Mouse (Mus musculus): ENCODE results near the gene Fam243. TPM values are rescaled to one million over a fixed set of nuclear protein-coding genes. Genes with fewer than 3 reads are reported as not detected.
A peak's percentile ranks its signal among the peaks of the same experiment; 100 is the strongest.

The Fam243 gene
- polyA plus RNA-seq, 1 experiment from 2014 or later = not detected

- Histone ChIP-seq H3K9ac (ENCODE audit: low read length) (no peak overlapping the region), H3K4me2 (replicated peaks; ENCODE audit: low read depth) (no peak overlapping the region), H3K9me3 (ENCODE audit: control insufficient read depth, low read length) (no peaks in the 10 kb centered on the region), H3K27ac (replicated peaks) (no peak overlapping the region), H3K4me3 (ENCODE audit: low read depth, low read length) (no peak overlapping the region), H3K36me3 (ENCODE audit: control insufficient read depth, insufficient read depth, low read length) (no peaks in the 10 kb centered on the region), H3K27me3 (ENCODE audit: control insufficient read depth, insufficient read depth, low read length) (no peaks in the 10 kb centered on the region), H3K4me1 (replicated peaks; ENCODE audit: control insufficient read depth, insufficient read depth) (no peaks in the 10 kb centered on the region)
- TF ChIP-seq CTCF (IDR thresholded peaks at IDR 0.05; ENCODE audit: low read depth) = no peak
- TF ChIP-seq EP300 (optimal IDR thresholded peaks at IDR 0.05) = no peak
- ATAC-seq (ENCODE audit: low FRiP score, low TSS enrichment) = no peak
- 43% methylated on average over 12 of the region's 12 CpGs for WGBS
- DNase-seq (ENCODE audit: low spot score) = peak; percentile 31
Measured at GRCm38 (mm10) chr16:92294267-92294970, 26.8 kb downstream of the Fam243 start.

GRCm38 (mm10) chr16:92292101-92292500 is 29.1 kb downstream of the Fam243 start, which contains the start of gene Kcne2:
Kcne2 (plus strand) TSS chr16:92292389.
- H3K27me3 ChIP-seq (ENCODE audit: control insufficient read depth, insufficient read depth, low read length) = no peaks in the 10 kb centered on the region
- no peaks in the 10 kb centered on the region for H3K9me3 ChIP-seq (ENCODE audit: control insufficient read depth, low read length)
- 37% methylated on average over 10 of the region's 10 CpGs for WGBS
- no peak within 1 kb of the TSS for H3K9ac ChIP-seq (ENCODE audit: low read length)
- no peak within 1 kb of the TSS for H3K4me2 ChIP-seq (replicated peaks; ENCODE audit: low read depth)
- no peaks in the 10 kb centered on the region for H3K36me3 ChIP-seq (ENCODE audit: control insufficient read depth, insufficient read depth, low read length)
- peak; percentile 45; the same call in 1 of the 2 replicates for ATAC-seq (ENCODE audit: low FRiP score, low TSS enrichment)
- no peak within 1 kb of the TSS for H3K4me3 ChIP-seq (ENCODE audit: low read depth, low read length)
- peak; percentile 69 for DNase-seq (ENCODE audit: low spot score)
- no peak within 1 kb of the TSS for H3K27ac ChIP-seq (replicated peaks)
- no peak for TF ChIP-seq CTCF (IDR thresholded peaks at IDR 0.05; ENCODE audit: low read depth)
- TF ChIP-seq EP300 (optimal IDR thresholded peaks at IDR 0.05) = no peak
- no peaks in the 10 kb centered on the region for H3K4me1 ChIP-seq (replicated peaks; ENCODE audit: control insufficient read depth, insufficient read depth)

DNA sequence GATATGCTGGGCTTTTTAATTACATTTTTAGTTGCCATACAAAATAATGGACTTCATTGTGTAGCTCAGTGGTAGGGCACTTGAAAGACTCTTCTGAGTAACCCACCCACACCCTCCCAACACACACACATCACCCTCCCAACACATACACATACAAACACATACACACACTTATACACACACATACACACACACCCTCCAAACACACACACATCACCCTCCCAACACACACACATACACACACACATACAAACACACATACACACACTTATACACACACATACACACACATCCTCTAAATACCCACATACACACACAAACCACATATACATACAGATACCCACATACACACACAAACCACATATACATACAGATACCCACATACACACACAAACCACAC is 31.2 kb downstream of the Fam243 start:
- H3K27me3 ChIP-seq (ENCODE audit: control insufficient read depth, insufficient read depth, low read length) = no peaks in the 10 kb centered on the region
- no peak for ATAC-seq (ENCODE audit: low FRiP score, low TSS enrichment)
- no peak for TF ChIP-seq EP300 (optimal IDR thresholded peaks at IDR 0.05)
- no peak for TF ChIP-seq CTCF (IDR thresholded peaks at IDR 0.05; ENCODE audit: low read depth)
- no peak for DNase-seq (ENCODE audit: low spot score)
- no peak overlapping the region for H3K27ac ChIP-seq (replicated peaks)
- no peaks in the 10 kb centered on the region for H3K4me1 ChIP-seq (replicated peaks; ENCODE audit: control insufficient read depth, insufficient read depth)
- H3K9ac ChIP-seq (ENCODE audit: low read length) = no peak overlapping the region
- no peak overlapping the region for H3K4me3 ChIP-seq (ENCODE audit: low read depth, low read length)
- H3K36me3 ChIP-seq (ENCODE audit: control insufficient read depth, insufficient read depth, low read length) = no peaks in the 10 kb centered on the region
- no peak overlapping the region for H3K4me2 ChIP-seq (replicated peaks; ENCODE audit: low read depth)
- H3K9me3 ChIP-seq (ENCODE audit: control insufficient read depth, low read length) = no peaks in the 10 kb centered on the region

DNA sequence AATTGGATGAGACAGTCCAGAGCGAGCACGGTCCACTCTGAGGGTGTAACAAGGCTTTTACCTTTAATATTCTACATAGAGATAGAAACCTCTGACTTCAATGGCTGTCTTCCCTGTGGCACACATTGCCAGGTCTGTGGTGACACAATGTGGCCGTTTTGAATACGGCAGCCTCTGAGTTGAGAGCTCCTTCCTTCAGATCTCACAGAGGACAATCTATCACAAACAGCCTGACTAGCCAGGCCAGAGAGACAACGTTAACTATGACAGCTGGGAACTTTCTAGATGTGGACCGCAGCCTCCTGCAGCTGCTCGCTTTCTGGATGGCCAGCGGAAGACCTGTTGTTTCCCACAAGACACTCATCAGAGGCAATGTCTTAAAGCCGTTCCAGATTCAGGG is 32.5 kb downstream of the Fam243 start:
- Histone ChIP-seq H3K27me3 (ENCODE audit: control insufficient read depth, insufficient read depth, low read length) (no peaks in the 10 kb centered on the region), H3K36me3 (ENCODE audit: control insufficient read depth, insufficient read depth, low read length) (no peaks in the 10 kb centered on the region), H3K9ac (ENCODE audit: low read length) (no peak overlapping the region), H3K4me3 (ENCODE audit: low read depth, low read length) (no peak overlapping the region), H3K9me3 (ENCODE audit: control insufficient read depth, low read length) (no peaks in the 10 kb centered on the region), H3K27ac (replicated peaks) (no peak overlapping the region), H3K4me2 (replicated peaks; ENCODE audit: low read depth) (no peak overlapping the region), H3K4me1 (replicated peaks; ENCODE audit: control insufficient read depth, insufficient read depth) (no peaks in the 10 kb centered on the region)
- WGBS = 61% methylated on average over 9 of the region's 9 CpGs
- TF ChIP-seq EP300 (optimal IDR thresholded peaks at IDR 0.05) (no peak), CTCF (IDR thresholded peaks at IDR 0.05; ENCODE audit: low read depth) (peak; percentile 77)
- ATAC-seq (ENCODE audit: low FRiP score, low TSS enrichment) (peak; percentile 39; the same call in 1 of the 2 replicates), DNase-seq (ENCODE audit: low spot score) (peak; percentile 30)

- 11% methylated on average over 7 of the region's 7 CpGs for WGBS
- no peak for ATAC-seq (ENCODE audit: low FRiP score, low TSS enrichment)
- no peak overlapping the region for H3K4me2 ChIP-seq (replicated peaks; ENCODE audit: low read depth)
Measured at GRCm38 (mm10) chr16:92286609-92287008, 34.6 kb downstream of the Fam243 start.

GRCm38 (mm10) chr16:92285068-92285467 is 36.2 kb downstream of the Fam243 start:
- Histone ChIP-seq H3K4me2 (replicated peaks; ENCODE audit: low read depth) (no peak overlapping the region), H3K9me3 (ENCODE audit: control insufficient read depth, low read length) (no peaks in the 10 kb centered on the region), H3K4me3 (ENCODE audit: low read depth, low read length) (no peak overlapping the region), H3K27ac (replicated peaks) (0 out of 2 replicates have a peak overlapping the region, but pooled peaks have one; percentile 4), H3K4me1 (replicated peaks; ENCODE audit: control insufficient read depth, insufficient read depth) (no peaks in the 10 kb centered on the region), H3K36me3 (ENCODE audit: control insufficient read depth, insufficient read depth, low read length) (no peaks in the 10 kb centered on the region), H3K9ac (ENCODE audit: low read length) (no peak overlapping the region), H3K27me3 (ENCODE audit: control insufficient read depth, insufficient read depth, low read length) (no peaks in the 10 kb centered on the region)
- DNase-seq (ENCODE audit: low spot score) (no peak), ATAC-seq (ENCODE audit: low FRiP score, low TSS enrichment) (no peak; the same call in 1 of the 2 replicates)
- WGBS = 19% methylated on average over 10 of the region's 10 CpGs
- TF ChIP-seq EP300 (optimal IDR thresholded peaks at IDR 0.05) = no peak
- TF ChIP-seq CTCF (IDR thresholded peaks at IDR 0.05; ENCODE audit: low read depth) = 0 out of 2 replicates have a peak, but pooled peaks have one; percentile 2

More at GRCm38 (mm10) chr16:92286609-92287008, 34.6 kb downstream of the Fam243 start:
- no peaks in the 10 kb centered on the region for H3K4me1 ChIP-seq (replicated peaks; ENCODE audit: control insufficient read depth, insufficient read depth)
- no peak overlapping the region for H3K4me3 ChIP-seq (ENCODE audit: low read depth, low read length)
- H3K27me3 ChIP-seq (ENCODE audit: control insufficient read depth, insufficient read depth, low read length) = no peaks in the 10 kb centered on the region
- TF ChIP-seq CTCF (IDR thresholded peaks at IDR 0.05; ENCODE audit: low read depth) (peak; percentile 95), EP300 (optimal IDR thresholded peaks at IDR 0.05) (no peak)
- H3K9ac ChIP-seq (ENCODE audit: low read length) = no peak overlapping the region
- H3K36me3 ChIP-seq (ENCODE audit: control insufficient read depth, insufficient read depth, low read length) = no peaks in the 10 kb centered on the region
- peak; percentile 84 for DNase-seq (ENCODE audit: low spot score)
- no peaks in the 10 kb centered on the region for H3K9me3 ChIP-seq (ENCODE audit: control insufficient read depth, low read length)
- no peak overlapping the region for H3K27ac ChIP-seq (replicated peaks)
